Mouse (Mus musculus) retina, postnatal 7 days (tissue): Measurements from ENCODE around the gene Znrf4.
A peak's percentile ranks its signal among the peaks of the same experiment; 100 is the strongest.
"Not testable (repeated sequence)": the region's sequence is repeated elsewhere in the genome, so short reads cannot be mapped to it uniquely, and the experiment has no call there.

Experiments used
- DNase-seq: peaks from one replicate; pipeline ENCODE4 v3.0.0-alpha.2; 2012; ENCODE audit warnings: low read depth, low spot score

Znrf4 gene

DNA sequence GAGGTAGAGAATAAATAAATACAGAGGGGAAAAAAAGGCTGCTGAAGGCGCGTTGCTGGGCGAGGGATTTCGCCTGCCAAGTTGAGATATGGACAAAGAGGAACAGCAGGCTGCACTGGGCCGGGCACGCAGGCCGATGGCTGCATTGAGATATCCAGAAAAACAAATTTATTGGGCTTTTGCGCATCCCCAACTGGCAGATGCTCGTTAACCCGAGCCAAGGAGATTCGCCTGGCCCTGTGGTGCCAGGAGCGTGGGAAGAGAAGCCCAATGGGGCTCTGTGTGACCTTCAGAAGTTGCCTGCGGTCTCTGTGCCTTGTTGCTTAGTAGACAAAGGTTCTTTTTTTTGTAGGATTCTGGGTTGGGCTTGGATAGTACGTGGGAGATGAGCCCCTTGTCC lies 24.0 kb upstream of the Znrf4 start:
- DNase-seq, result no peak

GRCm38 (mm10) chr17:56524943-56525342 lies 12.7 kb upstream of the Znrf4 start:
- DNase-seq, result no peak

- no peak for DNase-seq
Measured at GRCm38 (mm10) chr17:56522744-56523143, 10.5 kb upstream of the Znrf4 start.

- DNase-seq, result no peak
Measured at GRCm38 (mm10) chr17:56515690-56516410, 3.6 kb upstream of the Znrf4 start.

DNA sequence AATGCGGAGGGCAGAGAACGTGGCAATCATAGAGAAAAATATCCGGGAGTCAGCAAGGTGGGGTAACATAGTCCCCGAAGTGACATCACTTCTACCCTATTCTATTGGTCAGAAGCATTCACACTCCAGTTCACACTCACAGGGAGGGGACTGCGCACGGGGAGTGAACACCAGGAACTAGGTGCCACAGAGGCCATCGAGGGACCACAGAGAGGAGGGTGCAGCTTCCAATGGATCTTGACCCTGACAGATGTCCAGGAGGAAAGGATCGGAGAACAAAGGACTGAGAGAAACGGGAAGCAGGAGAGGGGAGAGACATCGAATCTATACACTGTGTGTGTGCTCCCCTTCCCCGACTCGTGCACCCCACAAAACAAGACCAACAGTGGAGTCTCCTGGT lies 2.7 kb upstream of the Znrf4 start:
- DNase-seq, result no peak

DNA sequence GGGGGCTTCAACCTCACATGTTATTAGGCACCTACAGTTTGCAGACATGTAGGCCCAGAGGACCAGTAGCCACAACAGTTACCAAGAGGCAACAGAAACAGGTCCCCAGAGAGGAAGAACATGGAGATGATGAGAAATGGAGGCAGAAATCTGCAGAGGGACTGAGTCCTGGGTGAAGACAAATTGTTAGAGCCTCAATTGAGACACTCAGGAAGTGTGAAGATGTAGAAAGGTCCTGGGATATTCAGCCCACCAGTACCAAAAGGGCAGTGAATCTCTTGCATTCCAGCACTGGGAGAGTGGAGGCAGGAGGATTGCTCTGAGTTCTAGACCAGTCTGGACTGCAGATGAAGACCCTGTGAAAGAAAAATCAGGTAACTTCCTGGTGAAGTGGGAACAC lies 2.1 kb upstream of the Znrf4 start:
- DNase-seq, result no peak

GRCm38 (mm10) chr17:56511707-56512090 lies 532 bp downstream of the Znrf4 start:
- DNase-seq, result no peak

- no peak for DNase-seq
Measured at GRCm38 (mm10) chr17:56510970-56511706, 1.1 kb downstream of the Znrf4 start.

DNA sequence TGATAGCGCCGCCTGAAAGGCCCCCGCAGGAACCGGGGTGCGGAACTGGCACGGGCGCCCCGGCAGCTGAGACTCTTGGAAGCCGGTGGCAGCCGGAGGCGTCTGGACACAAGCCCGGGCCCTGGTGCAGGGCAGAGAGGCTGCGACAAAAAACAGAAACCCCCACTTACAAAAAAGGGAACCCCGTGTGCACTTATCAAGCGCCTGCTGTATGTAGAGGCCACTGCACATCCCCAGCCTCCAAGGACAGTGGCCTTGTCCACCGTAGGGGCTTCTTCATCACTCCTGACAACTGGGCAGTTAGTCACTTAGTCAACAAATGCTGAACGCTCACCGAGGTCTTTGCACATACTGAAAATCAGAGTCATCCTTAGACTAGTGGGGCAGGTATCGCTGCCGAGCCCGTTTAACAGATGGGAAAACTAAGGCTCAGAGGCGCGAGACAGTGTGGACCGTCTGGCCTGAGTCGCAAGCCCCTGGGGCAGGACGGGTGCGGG lies 1.7 kb downstream of the Znrf4 start:
- DNase-seq, result no peak

GRCm38 (mm10) chr17:56509707-56510472 lies 2.3 kb downstream of the Znrf4 start:
- peak; percentile 77 for DNase-seq

GRCm38 (mm10) chr17:56509021-56509640 lies 3.1 kb downstream of the Znrf4 start:
- DNase-seq, result no peak

DNA sequence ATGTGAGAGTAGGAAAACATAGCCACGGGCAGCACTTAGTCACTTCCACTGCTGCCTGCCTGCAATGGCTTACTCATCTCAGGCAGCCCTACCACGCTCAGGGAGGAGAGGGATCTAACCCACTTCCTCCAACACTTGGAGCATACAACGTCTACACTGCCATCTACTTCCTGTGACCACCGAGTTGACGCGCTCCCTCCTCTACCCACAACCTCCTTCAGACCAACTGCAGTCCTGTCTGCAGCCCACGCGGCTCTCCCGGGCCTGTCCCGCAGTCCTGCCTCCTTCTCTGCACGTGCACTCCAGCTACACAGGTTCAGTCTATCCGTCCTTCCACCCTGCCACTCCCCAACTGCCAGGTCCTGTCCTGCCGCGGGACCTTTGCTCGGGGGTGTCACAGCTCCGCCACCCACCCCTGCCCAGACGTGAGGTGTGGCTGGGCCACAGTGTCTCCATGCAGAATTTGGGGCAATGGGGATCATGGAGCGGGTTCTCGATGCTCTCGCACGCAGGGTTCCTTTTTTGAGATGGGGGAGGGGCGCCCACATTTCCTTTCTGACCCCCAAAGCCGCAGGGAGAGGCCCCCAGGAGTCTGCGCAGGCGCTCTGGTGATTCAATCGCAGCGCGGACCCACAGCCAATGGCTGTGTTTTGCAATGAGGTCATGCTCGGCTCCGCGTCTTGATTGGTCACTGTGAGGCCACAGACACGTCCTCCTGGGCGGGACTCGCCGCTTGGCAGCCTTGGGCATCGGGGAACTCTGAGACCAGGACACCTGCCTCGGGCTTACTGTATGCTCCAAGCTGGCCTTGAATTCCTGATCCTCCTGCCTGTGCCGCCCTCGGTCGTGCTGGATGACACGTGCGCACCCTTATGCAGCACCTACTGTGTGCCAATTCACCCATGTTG lies 4.8 kb downstream of the Znrf4 start:
- DNase-seq, result peak; percentile 92

DNA sequence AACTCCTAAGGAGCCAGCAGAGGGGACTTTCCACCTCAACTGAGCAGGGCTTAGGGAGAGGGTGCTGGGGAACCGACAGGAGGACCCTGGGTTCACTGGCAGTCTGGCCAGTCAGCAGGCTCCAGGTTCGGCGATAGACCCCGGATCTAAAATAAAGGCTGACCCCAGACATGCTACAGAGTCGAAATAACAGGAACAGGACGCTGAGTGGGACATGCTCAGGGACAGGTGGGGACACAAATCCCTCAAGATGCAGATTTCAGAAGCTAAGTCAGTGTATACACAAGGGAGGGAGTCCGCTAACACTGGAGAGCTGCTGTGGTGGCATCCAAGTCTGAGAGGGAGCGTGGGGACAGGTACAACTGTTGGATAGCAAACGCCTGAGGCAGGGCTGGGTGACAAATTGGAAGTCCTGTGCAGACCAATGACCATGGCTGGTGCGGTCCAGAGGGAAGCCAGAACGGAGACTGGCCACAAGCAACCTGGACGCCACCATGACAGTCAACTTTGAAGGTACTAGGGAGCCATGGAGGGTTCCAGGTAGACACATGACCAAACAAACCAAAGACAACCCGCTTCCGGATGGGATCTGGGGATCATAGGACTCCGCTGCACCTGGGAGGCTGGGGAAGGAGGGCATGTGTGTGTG lies 5.7 kb downstream of the Znrf4 start:
- DNase-seq, result no peak

- no peak for DNase-seq
Measured at GRCm38 (mm10) chr17:56505401-56505800, 6.8 kb downstream of the Znrf4 start.

- DNase-seq, result no peak
Measured at GRCm38 (mm10) chr17:56502526-56502925, 9.7 kb downstream of the Znrf4 start.

DNA sequence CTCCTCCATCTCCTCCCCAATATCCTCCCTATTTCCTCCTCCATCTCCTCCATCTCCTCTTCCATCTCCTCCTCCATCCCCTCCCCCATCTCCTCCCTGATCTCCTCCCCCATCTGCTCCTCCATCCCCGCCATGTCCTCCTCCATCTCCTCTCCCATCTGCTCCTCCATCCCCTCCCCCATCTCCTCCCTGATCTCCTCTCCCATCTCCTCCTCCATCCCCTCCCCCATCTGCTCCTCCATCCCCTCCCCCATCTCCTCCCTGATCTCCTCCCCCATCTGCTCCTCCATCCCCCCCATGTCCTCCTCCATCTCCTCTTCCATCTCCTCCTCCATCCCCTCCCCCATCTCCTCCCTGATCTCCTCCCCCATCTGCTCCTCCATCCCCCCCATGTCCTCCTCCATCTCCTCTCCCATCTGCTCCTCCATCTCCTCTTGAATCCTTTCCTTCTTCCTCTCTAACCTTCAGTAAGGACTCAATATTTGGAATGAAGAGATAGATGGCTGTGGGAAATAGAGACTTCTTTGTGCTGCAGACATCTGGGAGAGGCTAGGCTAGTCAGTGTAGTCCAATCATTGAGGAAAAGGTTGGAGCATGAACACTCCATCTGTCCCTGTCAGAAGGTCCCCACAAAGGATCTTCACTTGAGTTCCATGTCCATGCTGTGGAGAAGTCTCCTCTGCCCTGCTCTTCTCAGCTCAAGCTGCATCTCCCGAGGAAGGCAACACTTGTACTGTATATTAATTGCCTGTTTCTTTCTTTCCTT lies 10.4 kb downstream of the Znrf4 start:
- not testable (repeated sequence) for DNase-seq

DNA sequence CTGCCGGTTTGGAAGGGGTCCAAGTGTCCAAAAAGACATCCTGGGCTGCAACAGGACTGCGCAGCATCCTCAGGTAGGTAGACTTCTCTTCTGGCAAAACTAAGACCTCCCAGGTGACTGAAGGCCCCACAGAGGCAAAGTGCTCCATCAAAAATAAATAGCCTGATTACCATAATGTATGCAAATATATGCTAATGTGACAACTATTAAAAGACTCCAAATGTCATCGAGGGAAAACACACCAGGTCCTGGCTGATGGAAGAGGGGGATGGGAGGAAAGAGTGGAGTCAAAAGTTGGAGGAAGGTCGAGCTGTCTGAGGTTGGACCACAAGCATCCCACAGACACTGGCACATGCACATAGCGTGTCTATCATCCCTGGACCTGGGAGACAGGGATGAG lies 13.0 kb downstream of the Znrf4 start:
- DNase-seq, result no peak

DNA sequence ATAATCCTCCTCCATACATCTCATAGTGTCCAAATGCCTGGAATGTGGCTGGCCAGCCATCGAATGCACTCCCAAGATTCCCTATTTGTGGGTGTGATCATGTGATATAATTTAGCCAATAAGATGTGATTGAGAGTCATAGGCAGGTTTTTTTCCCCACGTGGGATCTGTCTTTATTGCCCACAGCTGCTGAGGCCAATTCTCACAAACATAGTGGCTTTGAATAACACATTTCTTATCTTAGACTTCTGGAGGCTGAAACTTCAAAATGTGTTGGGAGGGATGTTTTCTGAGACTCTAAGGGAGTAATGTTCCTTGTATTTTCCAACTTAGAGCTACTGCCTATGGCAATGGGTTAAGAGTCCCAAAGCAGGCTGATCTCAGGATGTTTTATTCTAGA lies 17.8 kb downstream of the Znrf4 start:
- no peak for DNase-seq

- DNase-seq, result no peak
Measured at GRCm38 (mm10) chr17:56493841-56494240, 18.4 kb downstream of the Znrf4 start.
